Mouse (Mus musculus): Measurements from ENCODE around the gene Mcoln2. TPM values are rescaled to one million over a fixed set of nuclear protein-coding genes. Genes with fewer than 3 reads are reported as not detected.
"Not testable (repeated sequence)": the region's sequence is repeated elsewhere in the genome, so short reads cannot be mapped to it uniquely, and the experiment has no call there.

Mcoln2 gene
- total RNA-seq, 1 experiment from 2014 or later, result 13.6 TPM

GRCm38 (mm10) chr3:146177295-146177694 lies 27.7 kb downstream of the Mcoln2 start:
- no peak for ATAC-seq (replicated peaks; ENCODE audit: insufficient number of reproducible peaks, low FRiP score, low TSS enrichment, poor library complexity, severe bottlenecking)

- ATAC-seq (replicated peaks; ENCODE audit: insufficient number of reproducible peaks, low FRiP score, low TSS enrichment, poor library complexity, severe bottlenecking), result peak; percentile 49
These were observed 28.3 kb downstream of the Mcoln2 start for GRCm38 (mm10) chr3:146177748-146178582.

- ATAC-seq (replicated peaks; ENCODE audit: insufficient number of reproducible peaks, low FRiP score, low TSS enrichment, poor library complexity, severe bottlenecking), result no peak
These were observed 30.7 kb downstream of the Mcoln2 start for GRCm38 (mm10) chr3:146180341-146180740.

DNA sequence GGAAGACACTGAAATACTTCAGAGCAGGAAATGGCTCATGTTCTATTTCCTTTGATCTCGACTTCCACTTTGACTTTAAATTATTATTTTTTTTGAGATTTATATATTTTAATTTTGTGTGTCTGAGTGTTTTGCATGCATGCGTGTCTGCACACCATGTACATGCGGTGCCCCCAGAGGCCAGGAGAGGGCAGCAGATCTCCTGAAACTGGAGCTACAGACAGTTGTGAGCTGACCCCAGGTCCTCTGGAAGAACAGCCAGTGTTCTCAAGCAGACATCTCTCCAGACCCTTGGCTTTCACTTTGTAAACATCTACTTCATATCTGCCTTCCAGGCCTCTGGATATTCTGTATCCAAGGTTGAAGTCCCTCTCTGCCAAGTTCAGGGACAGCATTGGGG lies 31.4 kb downstream of the Mcoln2 start:
- no peak for ATAC-seq (replicated peaks; ENCODE audit: insufficient number of reproducible peaks, low FRiP score, low TSS enrichment, poor library complexity, severe bottlenecking)

DNA sequence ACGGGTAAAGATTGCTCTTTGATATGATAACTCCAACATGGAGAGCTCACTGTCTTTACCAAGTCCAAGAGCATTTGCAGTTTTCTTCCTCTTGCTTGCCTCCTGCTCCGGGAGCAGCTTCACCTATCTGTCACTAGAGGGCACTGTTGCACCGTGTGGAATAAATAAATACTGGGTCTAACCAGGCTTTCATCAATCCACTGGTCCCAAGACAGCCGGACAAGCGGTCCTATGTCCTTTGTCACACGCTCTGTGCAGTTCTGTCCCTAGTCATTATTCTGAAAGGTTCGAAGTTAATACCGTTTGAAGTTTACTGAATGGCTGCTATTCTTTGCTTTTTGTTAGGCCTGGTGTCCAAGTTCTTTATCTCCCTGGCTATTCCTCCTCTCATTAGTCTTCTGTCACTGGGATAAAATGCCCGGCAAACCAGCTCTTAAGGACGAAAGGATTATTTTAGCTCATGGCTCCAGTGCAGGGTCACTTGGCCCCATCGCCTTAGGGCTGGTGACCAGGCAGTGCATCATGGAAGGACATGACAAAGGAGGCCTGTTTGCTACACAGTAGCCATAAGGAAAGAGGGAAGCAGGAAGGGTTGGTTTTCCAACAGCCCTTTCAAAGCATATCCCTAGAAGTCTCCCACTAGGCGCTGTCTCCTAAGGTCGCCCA lies 35.5 kb downstream of the Mcoln2 start:
- ATAC-seq (replicated peaks; ENCODE audit: insufficient number of reproducible peaks, low FRiP score, low TSS enrichment, poor library complexity, severe bottlenecking), result peak; percentile 41; the same call in 1 of the 2 replicates

DNA sequence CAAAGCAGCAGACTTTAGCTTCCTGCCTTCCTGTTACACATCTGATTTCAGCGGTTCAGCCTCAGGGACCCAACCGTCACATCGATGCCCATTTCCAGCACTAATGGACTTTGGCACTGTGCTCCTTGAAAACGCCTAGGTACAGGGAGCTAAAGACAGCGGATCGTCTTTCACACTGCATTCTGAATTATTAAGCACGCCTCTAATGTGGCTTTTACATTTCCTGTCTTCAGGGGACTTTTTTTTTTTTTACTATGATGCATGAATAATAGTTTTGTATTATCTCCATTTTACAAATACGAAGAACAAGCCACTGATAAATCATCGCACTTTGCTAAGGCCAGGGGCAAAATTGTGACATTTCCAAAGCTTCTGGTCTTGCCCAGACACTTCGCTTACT lies 36.4 kb downstream of the Mcoln2 start:
- ATAC-seq (replicated peaks; ENCODE audit: insufficient number of reproducible peaks, low FRiP score, low TSS enrichment, poor library complexity, severe bottlenecking), result no peak

GRCm38 (mm10) chr3:146189933-146190332 lies 40.3 kb downstream of the Mcoln2 start:
- ATAC-seq (replicated peaks; ENCODE audit: insufficient number of reproducible peaks, low FRiP score, low TSS enrichment, poor library complexity, severe bottlenecking), result no peak

- ATAC-seq (replicated peaks; ENCODE audit: insufficient number of reproducible peaks, low FRiP score, low TSS enrichment, poor library complexity, severe bottlenecking), result no peak
These were observed 42.9 kb downstream of the Mcoln2 start for GRCm38 (mm10) chr3:146192507-146192906.

DNA sequence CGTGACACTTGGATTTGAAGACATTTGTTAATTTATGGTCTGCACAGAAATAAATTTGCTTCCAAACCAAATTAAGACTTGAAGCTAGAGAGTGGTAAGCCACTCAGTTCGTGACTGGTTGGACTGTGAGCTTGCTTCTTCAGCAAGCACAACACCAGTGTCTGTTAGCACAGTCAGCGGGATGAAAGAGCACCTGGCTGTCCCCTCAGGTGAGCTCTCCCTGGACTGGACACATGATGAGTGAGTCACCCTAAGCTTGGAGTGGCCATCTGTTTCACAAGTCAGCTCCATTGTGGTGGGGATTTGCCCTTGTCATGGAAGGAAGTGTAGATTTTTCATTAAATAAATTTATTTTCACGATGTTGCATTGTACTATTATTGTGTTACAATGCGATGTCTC lies 45.5 kb downstream of the Mcoln2 start:
- ATAC-seq (replicated peaks; ENCODE audit: insufficient number of reproducible peaks, low FRiP score, low TSS enrichment, poor library complexity, severe bottlenecking), result no peak

DNA sequence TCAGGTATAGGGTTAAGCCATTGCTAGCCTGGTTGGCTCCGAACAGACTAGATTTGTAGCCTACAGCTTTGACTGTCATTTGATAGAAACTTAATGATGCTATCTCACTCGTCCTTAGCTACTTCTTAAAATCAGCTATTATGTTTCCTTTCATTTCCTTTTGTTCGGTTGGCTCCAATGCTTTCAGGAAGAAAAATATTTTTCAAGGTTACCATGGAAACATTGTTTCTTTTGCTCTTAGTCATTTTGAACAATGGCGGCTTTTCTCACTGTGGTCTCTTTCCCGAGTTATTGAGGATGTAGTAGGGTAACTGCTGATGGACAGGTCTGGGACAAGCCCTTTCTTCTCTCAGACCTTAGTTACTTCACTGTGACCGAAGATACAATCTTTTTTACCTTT lies 46.7 kb downstream of the Mcoln2 start:
- no peak for ATAC-seq (replicated peaks; ENCODE audit: insufficient number of reproducible peaks, low FRiP score, low TSS enrichment, poor library complexity, severe bottlenecking)

- ATAC-seq (replicated peaks; ENCODE audit: insufficient number of reproducible peaks, low FRiP score, low TSS enrichment, poor library complexity, severe bottlenecking), result no peak
These were observed 47.4 kb downstream of the Mcoln2 start for GRCm38 (mm10) chr3:146196780-146197743.

DNA sequence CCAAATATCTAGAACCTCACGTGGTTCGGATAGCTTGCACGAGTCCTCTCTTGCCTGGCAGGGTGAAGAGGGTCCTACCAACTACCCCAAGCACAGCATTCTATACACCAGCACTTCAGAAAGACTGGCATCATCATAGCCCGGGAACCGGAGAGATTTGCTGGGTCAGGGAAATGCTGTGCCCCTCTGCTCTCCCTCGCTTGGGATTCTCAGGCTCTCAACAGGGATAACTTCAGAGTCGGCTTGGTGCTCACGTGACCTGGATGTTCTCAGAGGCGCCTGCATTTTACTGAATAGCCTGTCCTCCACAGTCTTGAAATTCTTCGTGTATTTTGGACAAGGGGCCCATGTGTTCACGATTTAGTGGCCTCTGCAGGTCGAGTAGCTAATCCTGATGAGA lies 48.2 kb downstream of the Mcoln2 start:
- no peak for ATAC-seq (replicated peaks; ENCODE audit: insufficient number of reproducible peaks, low FRiP score, low TSS enrichment, poor library complexity, severe bottlenecking)

GRCm38 (mm10) chr3:146198803-146199481 lies 49.3 kb downstream of the Mcoln2 start:
- no peak for ATAC-seq (replicated peaks; ENCODE audit: insufficient number of reproducible peaks, low FRiP score, low TSS enrichment, poor library complexity, severe bottlenecking)

GRCm38 (mm10) chr3:146199486-146199885 lies 49.9 kb downstream of the Mcoln2 start:
- no peak for ATAC-seq (replicated peaks; ENCODE audit: insufficient number of reproducible peaks, low FRiP score, low TSS enrichment, poor library complexity, severe bottlenecking)

GRCm38 (mm10) chr3:146204375-146204774 lies 54.7 kb downstream of the Mcoln2 start:
- no peak for ATAC-seq (replicated peaks; ENCODE audit: insufficient number of reproducible peaks, low FRiP score, low TSS enrichment, poor library complexity, severe bottlenecking)

DNA sequence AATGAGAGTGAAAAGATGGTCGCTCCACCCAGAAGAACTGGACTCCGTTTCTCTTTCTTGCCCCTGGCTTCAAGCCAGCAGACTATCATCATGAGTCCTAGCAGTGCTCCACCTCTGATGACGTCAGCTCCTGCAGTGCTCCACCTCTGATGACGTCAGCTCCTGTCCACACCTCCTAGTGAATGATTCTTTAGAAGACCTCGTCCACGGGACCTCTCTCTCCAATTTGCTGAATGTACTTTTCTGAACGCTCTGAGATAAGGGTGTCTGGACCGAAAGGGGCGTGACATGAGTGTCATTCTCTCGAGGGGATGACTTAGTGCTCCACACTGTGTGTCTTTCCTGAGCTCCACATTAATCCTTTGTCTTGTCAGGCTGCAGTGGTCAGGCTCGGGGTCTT lies 55.7 kb downstream of the Mcoln2 start:
- ATAC-seq (replicated peaks; ENCODE audit: insufficient number of reproducible peaks, low FRiP score, low TSS enrichment, poor library complexity, severe bottlenecking), result no peak

GRCm38 (mm10) chr3:146206635-146207034 lies 57.0 kb downstream of the Mcoln2 start:
- no peak for ATAC-seq (replicated peaks; ENCODE audit: insufficient number of reproducible peaks, low FRiP score, low TSS enrichment, poor library complexity, severe bottlenecking)

- ATAC-seq (replicated peaks; ENCODE audit: insufficient number of reproducible peaks, low FRiP score, low TSS enrichment, poor library complexity, severe bottlenecking), result no peak
These were observed 57.8 kb downstream of the Mcoln2 start for GRCm38 (mm10) chr3:146207440-146207839.

DNA sequence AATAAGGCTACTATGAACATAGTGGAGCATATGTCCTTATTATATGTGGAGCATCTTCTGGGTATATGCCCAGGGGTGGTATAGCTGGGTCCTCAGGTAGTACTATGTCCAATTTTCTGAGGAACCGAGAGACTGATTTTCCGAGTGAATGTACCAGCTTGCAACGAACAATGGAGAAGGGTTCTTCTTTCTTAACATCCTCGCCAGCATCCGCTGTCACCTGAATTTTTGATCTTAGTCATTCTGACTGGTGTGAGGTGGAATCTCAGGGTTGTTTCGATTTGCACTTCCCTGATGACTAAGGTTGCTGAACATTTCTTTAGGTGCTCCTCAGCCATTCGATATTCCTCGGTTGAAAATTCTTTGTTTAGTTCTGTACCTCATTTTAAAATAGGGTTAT lies 60.1 kb downstream of the Mcoln2 start:
- ATAC-seq (replicated peaks; ENCODE audit: insufficient number of reproducible peaks, low FRiP score, low TSS enrichment, poor library complexity, severe bottlenecking), result not testable (repeated sequence)
